Mouse (Mus musculus) lung, postnatal 0 days (tissue): Measurements from ENCODE around the gene Aldh3b1.
A peak's percentile ranks its signal among the peaks of the same experiment; 100 is the strongest.

ENCODE experiments used
- CTCF ChIP-seq: IDR thresholded peaks from 2 replicates; pipeline ENCODE4 v1.5.1; 2016; ENCODE audit warnings: antibody characterized with exemption, mild to moderate bottlenecking
- EP300 ChIP-seq: IDR thresholded peaks from 2 replicates; pipeline ENCODE4 v1.6.1; 2016; ENCODE audit warnings: antibody characterized with exemption, mild to moderate bottlenecking, control low read depth

GRCm38 (mm10) chr19:3880054-3880848 is 49.4 kb downstream of the Aldh3b1 start:
- TF ChIP-seq CTCF (no peak), EP300 (peak; percentile 28)
